Mouse (Mus musculus) layer of hippocampus, adult 2 months (tissue): Measurements from ENCODE around the gene Npm1. TPM values are rescaled to one million over a fixed set of nuclear protein-coding genes. Genes with fewer than 3 reads are reported as not detected.
A peak's percentile ranks its signal among the peaks of the same experiment; 100 is the strongest.

Source experiments
- DNase-seq, 2 experiments: peaks; one replicate each; pipeline ENCODE4 v3.0.0; 2022; ENCODE audit warnings: low spot score in 2 of 2
- H3K27ac ChIP-seq: fragments of 200-600 bp; 2 replicates; pipeline ENCODE4 v1.8.1; 2022
- H3K4me3 ChIP-seq: fragments of 200-600 bp; 2 replicates; pipeline ENCODE4 v1.8.1; 2022; ENCODE audit warnings: mild to moderate bottlenecking
- CTCF ChIP-seq: fragments of 200-600 bp; conservative IDR thresholded peaks from 2 replicates; pipeline ENCODE4 v1.8.1; 2022; ENCODE audit warnings: antibody characterized with exemption, mild to moderate bottlenecking, moderate library complexity
- total RNA-seq, 2 experiments: library from RNA; stranded (reverse); gene quantifications; 2 replicates each; pipeline ENCODE4 v1.2.3; 2021

Npm1 gene
- total RNA-seq, 2 experiments from 2014 or later: 183 to 184 TPM

DNA sequence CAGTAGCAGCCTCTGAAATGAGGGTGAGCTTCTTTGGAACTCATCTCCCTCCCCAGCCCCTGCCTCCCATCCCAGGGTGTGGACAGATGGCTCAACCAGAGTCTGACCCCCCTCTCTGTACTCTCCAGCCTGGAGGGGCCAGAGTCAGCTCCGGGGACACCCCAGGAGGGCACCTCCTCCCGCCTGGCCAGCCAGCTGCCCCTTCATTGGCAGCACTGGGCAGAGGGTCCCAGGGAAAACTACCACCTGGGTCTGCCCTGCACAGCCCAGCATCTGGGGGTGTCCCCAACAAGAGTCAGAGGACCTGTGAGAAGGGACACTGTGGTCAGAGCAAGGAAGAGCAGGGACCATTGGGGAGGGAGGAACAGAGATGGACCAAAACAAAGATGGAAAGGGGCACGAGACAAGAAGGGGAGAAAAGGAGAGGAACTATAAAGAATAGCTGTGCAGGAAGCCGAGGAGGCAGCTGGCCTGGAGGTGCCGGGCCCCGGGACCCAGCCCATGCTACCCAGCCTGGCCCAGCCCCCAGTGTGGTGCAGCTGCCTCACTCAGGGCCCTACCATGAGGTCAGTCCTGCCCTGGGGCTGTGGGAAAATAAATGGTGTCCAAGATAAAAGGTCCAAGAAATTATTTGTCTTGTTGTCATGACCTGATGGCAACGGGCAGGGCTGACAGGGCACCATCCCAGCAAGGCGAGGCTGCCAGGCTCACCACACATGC, 30.2 kb downstream of the Npm1 start:
- no peak for DNase-seq
- no peak overlapping the region for H3K27ac ChIP-seq
- no peak for TF ChIP-seq CTCF
- H3K4me3 ChIP-seq: no peak overlapping the region

DNA sequence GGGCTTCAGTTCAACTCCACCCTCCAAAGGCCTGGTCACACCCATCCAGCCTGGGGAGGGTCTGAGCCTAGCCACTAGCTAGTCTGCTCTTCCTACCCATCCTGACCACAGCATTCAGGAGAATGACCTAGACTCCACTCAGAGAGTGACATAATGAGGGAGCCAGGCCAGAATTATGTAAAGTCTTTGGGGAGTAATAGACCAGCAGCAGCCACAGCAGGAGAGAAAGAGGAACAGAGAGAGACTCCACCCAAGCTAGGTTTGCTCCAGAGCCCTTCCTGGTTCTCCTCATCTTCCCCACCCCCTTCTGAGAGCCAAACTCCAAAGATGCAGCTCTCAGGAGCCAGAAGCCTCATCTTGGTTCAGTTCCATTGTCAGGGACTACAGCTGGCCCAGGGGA, 35.9 kb downstream of the Npm1 start:
- Histone ChIP-seq H3K27ac (no peak overlapping the region), H3K4me3 (no peak overlapping the region)
- no peak for TF ChIP-seq CTCF
- no peak for DNase-seq

DNA sequence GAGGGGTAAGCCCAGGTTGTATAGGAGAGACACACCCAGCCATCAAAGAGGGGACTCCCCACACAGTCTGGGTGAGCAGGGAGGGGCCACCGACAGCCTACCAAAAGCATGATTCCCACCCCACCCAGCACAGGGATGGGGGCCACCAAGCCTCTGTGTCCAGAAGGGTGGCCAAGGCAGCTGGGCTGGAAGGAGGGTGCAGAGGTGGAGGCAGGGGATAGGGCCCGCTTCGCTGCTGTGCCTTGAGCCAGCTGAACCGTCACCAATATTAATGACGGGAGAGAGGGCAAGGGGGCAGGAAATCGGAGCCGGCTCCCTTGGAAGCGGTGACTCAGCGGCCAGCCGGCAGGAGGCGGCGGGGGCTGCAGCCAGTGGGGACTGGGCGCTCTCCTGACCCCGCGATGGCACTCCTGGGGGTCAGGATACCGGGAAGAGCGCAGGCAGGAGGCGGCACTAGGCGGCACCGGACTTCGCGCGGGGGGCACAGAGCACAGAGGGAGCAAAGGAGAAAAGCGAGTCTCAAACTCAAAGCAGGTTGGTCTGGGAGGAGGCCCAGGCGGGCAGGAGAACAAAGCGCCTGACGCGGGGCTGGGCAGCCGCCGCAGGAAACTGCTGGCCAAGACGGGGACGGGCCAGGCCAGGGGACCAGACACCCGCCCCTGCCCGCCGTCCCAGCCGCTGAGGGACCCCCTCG, 40.3 kb downstream of the Npm1 start:
- no peak for DNase-seq
- H3K4me3 ChIP-seq: peak overlapping the region; percentile 23; the same call in 1 of the 2 replicates
- H3K27ac ChIP-seq: no peak overlapping the region
- TF ChIP-seq CTCF: no peak; the same call in 1 of the 2 replicates

DNA sequence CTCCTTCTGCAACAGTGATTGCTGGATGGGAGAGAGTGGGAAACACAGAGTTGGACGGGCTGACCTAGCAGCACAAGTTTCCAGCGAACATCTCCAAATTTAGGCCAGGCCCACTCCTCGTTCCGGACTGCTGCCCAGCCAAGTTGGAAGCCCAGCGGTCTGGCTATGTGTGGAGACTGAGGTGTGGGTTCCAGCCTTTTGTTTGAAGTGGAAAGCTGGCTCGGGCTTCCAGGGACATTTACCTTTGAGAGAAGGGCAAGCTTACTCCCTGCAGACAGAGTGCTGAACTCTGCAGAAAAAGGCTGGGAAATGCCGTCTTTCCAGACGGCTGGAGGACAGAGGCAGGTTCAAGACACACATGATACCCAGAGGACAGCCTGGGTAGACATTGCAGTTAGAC, 43.5 kb downstream of the Npm1 start:
- no peak overlapping the region for H3K4me3 ChIP-seq
- TF ChIP-seq CTCF: no peak
- DNase-seq: no peak
- no peak overlapping the region for H3K27ac ChIP-seq

DNA sequence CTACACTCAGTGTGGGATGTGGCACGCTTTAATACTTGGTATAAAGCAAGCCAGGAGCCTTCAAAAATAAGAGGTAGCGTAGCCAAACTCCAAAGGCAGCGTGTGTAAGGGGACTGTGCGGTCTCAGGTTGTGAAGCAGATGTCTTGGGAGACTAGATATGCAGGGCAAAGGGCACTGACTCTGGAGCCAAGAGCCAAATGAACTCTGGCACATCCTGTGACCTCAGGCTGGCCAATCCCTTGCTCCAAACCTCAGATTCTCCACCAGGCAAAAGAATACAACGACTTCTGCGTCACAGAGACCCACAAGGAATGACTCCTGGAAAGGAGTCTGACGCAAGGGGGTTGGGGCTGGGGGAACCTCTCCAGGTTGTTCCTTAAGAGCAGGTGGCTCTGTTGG, 43.9 kb downstream of the Npm1 start:
- TF ChIP-seq CTCF: no peak
- no peak overlapping the region for H3K4me3 ChIP-seq

DNA sequence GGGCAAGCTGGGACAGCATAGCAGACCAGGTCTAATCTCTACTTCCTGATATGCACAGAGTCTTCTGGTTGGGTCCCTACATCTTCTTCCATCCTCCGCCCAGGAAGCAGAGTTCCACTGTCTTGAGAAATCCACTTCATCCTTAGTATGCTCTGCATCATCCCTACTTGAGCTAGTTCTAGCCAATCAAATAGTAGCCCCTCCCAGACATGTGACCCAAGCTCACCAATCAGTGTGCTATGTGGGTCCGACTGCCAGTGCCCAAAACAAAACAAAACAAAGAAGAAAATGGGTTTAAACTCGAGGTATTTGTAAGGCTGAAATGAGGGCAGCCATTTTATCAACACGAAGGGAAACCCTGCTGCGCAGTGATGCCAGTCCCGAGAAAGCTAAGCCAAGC, 44.5 kb downstream of the Npm1 start:
- Histone ChIP-seq H3K4me3 (no peak overlapping the region), H3K27ac (no peak overlapping the region)
- DNase-seq: no peak
- no peak for TF ChIP-seq CTCF

More for the DNA sequence above, 43.9 kb downstream of the Npm1 start:
- DNase-seq: no peak
- H3K27ac ChIP-seq: no peak overlapping the region

DNA sequence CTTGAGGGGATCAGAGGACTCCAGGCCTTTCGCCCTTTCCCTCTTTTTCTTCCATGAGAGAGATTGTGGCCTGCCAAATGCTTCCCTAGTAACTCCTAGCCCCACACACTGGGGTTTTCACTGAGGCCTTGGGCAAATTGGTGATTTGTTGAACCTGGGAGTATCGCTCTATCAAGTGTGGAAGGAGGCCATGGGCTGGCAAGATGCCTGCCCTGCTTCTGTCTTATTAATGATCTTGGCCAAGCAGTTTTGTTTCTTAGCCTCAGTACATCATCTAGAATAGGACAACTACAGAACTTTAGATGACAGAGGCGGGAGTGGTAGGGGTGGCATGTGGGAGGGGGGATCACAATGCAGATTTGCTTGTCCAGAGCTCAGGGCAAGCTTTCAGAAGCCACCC, 47.2 kb downstream of the Npm1 start:
- Histone ChIP-seq H3K27ac (no peak overlapping the region), H3K4me3 (no peak overlapping the region)
- no peak for DNase-seq
- TF ChIP-seq CTCF: no peak

DNA sequence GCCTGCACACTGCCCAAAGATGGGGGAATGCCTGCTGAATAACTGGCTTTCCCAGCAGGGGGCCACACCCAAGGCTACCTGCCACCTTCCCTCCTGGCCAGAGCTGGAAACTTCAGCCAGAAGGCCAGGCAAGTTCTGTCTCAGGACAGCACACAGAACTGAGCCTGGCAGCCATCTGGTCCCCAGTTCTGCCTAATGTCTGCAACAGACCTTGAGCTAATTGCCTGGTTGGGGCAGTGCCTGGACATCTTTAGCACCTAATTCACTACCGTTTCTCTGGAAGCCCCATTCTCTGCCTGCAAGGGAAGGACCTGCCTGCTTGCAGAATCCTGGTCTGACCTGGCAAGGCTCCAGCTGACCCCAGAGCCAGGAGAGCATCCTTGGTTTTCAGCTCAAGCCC, 50.6 kb downstream of the Npm1 start:
- no peak for TF ChIP-seq CTCF
- no peak for DNase-seq
- Histone ChIP-seq H3K27ac (no peak overlapping the region), H3K4me3 (no peak overlapping the region)

DNA sequence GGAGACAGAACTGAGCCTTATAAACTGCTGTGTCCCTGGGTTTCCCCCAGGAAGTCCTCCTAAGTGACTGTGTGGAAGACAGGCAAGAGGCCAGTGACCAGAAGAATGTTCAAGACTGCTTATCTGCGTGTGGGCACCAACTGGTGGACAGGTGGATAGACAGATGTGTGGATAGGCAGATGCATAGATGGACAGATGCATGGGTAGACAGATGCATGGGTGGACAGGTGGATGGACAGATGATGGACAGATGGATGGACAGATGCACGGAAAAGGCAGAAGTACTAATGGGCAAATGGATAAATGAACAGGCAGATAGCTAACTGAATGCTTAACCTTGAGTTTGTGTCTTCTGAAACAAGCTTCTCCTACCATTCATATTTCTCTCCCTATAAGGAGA, 52.9 kb downstream of the Npm1 start:
- no peak overlapping the region for H3K27ac ChIP-seq
- no peak for DNase-seq
- no peak for TF ChIP-seq CTCF
- H3K4me3 ChIP-seq: no peak overlapping the region

DNA sequence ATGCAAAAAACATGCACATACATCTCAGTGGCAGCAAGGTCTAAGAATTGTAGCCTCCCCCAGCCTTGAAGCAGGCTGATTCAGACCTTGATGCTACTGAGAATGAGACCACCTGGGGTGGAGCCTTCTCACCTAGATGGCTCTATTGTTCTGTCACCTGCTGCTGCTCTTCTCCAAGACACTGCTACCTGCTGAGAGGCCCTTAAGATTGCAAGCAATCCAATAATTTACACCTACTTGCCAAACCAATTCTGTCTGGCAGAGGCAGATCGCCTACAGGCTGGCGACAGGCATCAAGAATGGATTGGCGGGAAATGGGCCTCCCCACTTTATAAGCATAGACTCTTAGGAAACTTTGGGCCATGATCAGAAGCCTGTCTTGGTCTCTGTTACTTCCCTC, 55.5 kb downstream of the Npm1 start:
- no peak overlapping the region for H3K27ac ChIP-seq
- no peak for DNase-seq
- H3K4me3 ChIP-seq: no peak overlapping the region
- no peak for TF ChIP-seq CTCF

DNA sequence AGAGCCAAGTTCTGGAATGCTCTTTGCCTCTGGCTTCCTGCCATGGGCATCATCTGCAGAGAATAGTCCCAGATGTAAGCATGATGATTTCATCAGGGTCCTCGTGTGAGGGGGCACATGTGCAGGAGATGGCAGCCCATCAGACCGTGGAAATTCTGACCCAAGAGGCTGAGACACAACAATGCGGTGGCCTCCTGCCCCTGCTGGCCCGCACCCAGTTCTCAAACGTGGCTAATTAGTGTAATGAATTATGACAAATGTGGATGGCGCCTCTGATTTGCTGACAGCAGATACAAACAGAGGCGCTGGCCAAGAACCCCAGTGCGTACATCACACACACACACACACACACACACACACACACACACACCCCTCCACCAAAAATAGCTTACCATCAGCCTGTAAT, 58.1 kb downstream of the Npm1 start:
- DNase-seq: peak in 1 of 2 experiments; percentile 30
- TF ChIP-seq CTCF: no peak
- Histone ChIP-seq H3K27ac (no peak overlapping the region), H3K4me3 (no peak overlapping the region)

DNA sequence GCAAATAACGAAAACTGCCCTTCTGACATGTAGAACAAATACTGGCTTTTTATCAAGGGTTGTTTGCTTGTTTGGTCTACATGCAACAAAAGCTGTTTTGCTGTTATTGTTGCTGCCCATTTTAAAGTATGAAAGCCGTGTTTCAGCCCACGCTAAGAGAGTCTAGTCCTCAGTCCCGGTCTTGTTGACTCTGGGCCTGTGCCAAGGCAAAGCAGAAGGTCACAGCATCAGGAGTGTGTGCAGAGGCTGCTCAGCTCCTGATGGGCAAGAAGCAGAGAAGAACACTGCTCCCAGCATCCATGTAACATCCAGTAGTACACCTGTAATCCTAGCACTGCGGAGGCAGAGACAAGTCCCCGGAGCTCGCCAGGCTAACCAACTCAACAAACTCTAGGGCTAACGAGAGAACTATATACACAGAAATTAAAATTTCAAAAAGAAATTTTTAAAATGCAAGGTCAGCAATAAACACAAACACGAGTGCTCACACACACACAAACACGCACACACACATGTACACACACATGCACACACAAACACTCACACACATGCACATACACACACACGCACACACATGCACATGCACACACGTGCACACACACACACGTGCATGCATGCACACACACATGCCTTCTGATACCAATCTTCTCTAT, 59.6 kb downstream of the Npm1 start:
- no peak for DNase-seq

More for the DNA sequence above, 59.6 kb downstream of the Npm1 start:
- Histone ChIP-seq H3K4me3 (no peak overlapping the region), H3K27ac (no peak overlapping the region)
- no peak for TF ChIP-seq CTCF

Other genes starting within 250 kb of the Npm1 start
- gene Fgf18, start 15.8 kb downstream of the Npm1 start, total RNA-seq: 1 to 10 TPM; 4.1 TPM
- gene Tlx3, start 40.4 kb upstream of the Npm1 start, total RNA-seq: not detected
- gene Gm12117, start 113.5 kb upstream of the Npm1 start, total RNA-seq: under 1 TPM in 1 of 2 experiments, not detected in 1; 0.38 TPM